Mouse (Mus musculus) C2C12 (cell line): ENCODE measurements around the gene Stxbp2. TPM values are rescaled to one million over a fixed set of nuclear protein-coding genes. Genes with fewer than 3 reads are reported as not detected.
A peak's percentile ranks its signal among the peaks of the same experiment; 100 is the strongest.

ENCODE experiments used
- H3K27me3 ChIP-seq: one replicate; pipeline ENCODE4 v1.6.1; 2011; ENCODE audit not compliant: control insufficient read depth, insufficient read depth, insufficient read length
- H3K36me3 ChIP-seq: one replicate; pipeline ENCODE4 v1.6.1; 2011; ENCODE audit not compliant: control insufficient read depth, insufficient read depth
- H3K4me3 ChIP-seq: one replicate; pipeline ENCODE4 v1.5.1; 2011; ENCODE audit warnings: mild to moderate bottlenecking, control low read depth; ENCODE audit not compliant: poor library complexity, insufficient read depth, severe bottlenecking
- H3K79me2 ChIP-seq: one replicate; pipeline ENCODE4 v1.6.1; 2011; ENCODE audit not compliant: control insufficient read depth, insufficient read depth
- H3K79me3 ChIP-seq: one replicate; pipeline ENCODE4 v1.6.1; 2011; ENCODE audit warnings: low read depth, control low read depth
- H3ac ChIP-seq: one replicate; pipeline ENCODE3; 2011; ENCODE audit warnings: low read depth; ENCODE audit not compliant: control insufficient read depth, insufficient read length
- CEBPB ChIP-seq: IDR thresholded peaks from one replicate; pipeline ENCODE4 v1.6.1; 2011; ENCODE audit warnings: low read depth, mild to moderate bottlenecking, control low read depth, moderate library complexity
- CTCF ChIP-seq: IDR thresholded peaks from one replicate; pipeline ENCODE4 v1.5.1; 2011; ENCODE audit not compliant: control insufficient read depth, insufficient read depth, insufficient read length
- FOSL1 ChIP-seq: IDR thresholded peaks from one replicate; pipeline ENCODE4 v1.8.0; 2011; ENCODE audit warnings: mild to moderate bottlenecking, low read length; ENCODE audit not compliant: poor library complexity, insufficient read depth, severe bottlenecking
- MAX ChIP-seq: IDR thresholded peaks from one replicate; pipeline ENCODE4 v1.6.1; 2011; ENCODE audit warnings: mild to moderate bottlenecking, control low read depth
- MYOD1 ChIP-seq: IDR thresholded peaks from one replicate; pipeline ENCODE4 v1.6.1; 2011; ENCODE audit warnings: low read depth; ENCODE audit not compliant: control insufficient read depth, insufficient read length
- MYOG ChIP-seq: IDR thresholded peaks from one replicate; pipeline ENCODE4 v1.6.1; 2011; ENCODE audit not compliant: control insufficient read depth, insufficient read length; ENCODE audit errors: extremely low read depth
- USF1 ChIP-seq: IDR thresholded peaks from one replicate; pipeline ENCODE4 v1.6.1; 2011; ENCODE audit warnings: low read depth, mild to moderate bottlenecking, control low read depth, moderate library complexity
- polyA plus RNA-seq: library from polyadenylated mRNA; unstranded; fragments of >200 nt; fragmentation: generic; extraction: Trizol; gene quantifications from one replicate; pipeline ENCODE4 v1.2.1, GENCODE M21; 2012; ENCODE audit warnings: missing spikeins

Stxbp2 gene
- polyA plus RNA-seq, 1 experiment, result 8.9 TPM

- no peaks in the 10 kb centered on the region for H3K27me3 ChIP-seq
- no peak within 1 kb of the TSS for H3ac ChIP-seq
- H3K79me3 ChIP-seq, result peaks cover 6% of the 10 kb centered on the region
- no peak for TF ChIP-seq CEBPB
- no peak for TF ChIP-seq MYOG
- no peak for TF ChIP-seq CTCF
- no peak for TF ChIP-seq FOSL1
- TF ChIP-seq MAX, result no peak
- TF ChIP-seq USF1, result no peak
- no peak for TF ChIP-seq MYOD1
- H3K4me3 ChIP-seq, result no peak within 1 kb of the TSS
- H3K79me2 ChIP-seq, result peaks cover 7% of the 10 kb centered on the region
- H3K36me3 ChIP-seq, result no peaks in the 10 kb centered on the region
These were observed 5.3 kb upstream of the Stxbp2 start, which contains the start of gene Pcp2 for GRCm38 (mm10) chr8:3625445-3625844. TSS of gene Pcp2 (minus strand) at chr8:3625545.

GRCm38 (mm10) chr8:3626971-3627370, 3.8 kb upstream of the Stxbp2 start:
- TF ChIP-seq CTCF (no peak), MAX (no peak), FOSL1 (no peak), CEBPB (no peak), MYOD1 (no peak), MYOG (no peak), USF1 (no peak)
- H3K79me3 ChIP-seq, result no peaks in the 10 kb centered on the region

DNA sequence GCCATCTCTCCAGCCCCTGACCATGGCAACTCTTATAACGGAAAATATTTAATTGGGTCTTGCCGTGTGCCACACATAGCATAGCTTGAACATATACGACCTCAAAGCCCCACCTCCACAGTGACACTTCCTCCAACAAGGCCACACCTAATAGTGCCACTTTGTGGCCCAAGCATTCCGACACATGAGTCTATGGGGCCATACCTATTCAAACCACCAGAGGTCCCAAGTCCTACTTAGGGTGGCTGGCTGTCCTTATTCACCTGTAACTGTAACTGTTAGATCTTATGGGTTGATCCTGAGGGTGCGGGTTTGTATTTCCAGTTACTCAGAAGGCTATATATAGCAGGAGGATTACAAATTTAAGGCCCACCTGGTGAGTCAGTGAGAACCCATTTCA, 2.7 kb upstream of the Stxbp2 start:
- TF ChIP-seq FOSL1, result no peak
- H3K79me2 ChIP-seq, result no peaks in the 10 kb centered on the region

More at GRCm38 (mm10) chr8:3626971-3627370, 3.8 kb upstream of the Stxbp2 start:
- Histone ChIP-seq H3K36me3 (no peaks in the 10 kb centered on the region), H3K79me2 (no peaks in the 10 kb centered on the region), H3K27me3 (no peaks in the 10 kb centered on the region), H3ac (no peak overlapping the region), H3K4me3 (no peak overlapping the region)

GRCm38 (mm10) chr8:3631478-3631875, 722 bp downstream of the Stxbp2 start:
- Histone ChIP-seq H3K36me3 (no peaks in the 10 kb centered on the region), H3K27me3 (peaks cover 15% of the 10 kb centered on the region), H3ac (peak overlapping the region; percentile 55), H3K79me2 (no peaks in the 10 kb centered on the region), H3K79me3 (no peaks in the 10 kb centered on the region), H3K4me3 (peak overlapping the region; percentile 34)
- TF ChIP-seq CTCF (no peak), USF1 (no peak), MYOD1 (no peak), MYOG (no peak), FOSL1 (no peak), MAX (no peak), CEBPB (no peak)

More for the DNA sequence above, 2.7 kb upstream of the Stxbp2 start:
- no peaks in the 10 kb centered on the region for H3K27me3 ChIP-seq
- H3K4me3 ChIP-seq, result no peak overlapping the region
- no peaks in the 10 kb centered on the region for H3K79me3 ChIP-seq
- no peak overlapping the region for H3ac ChIP-seq
- no peaks in the 10 kb centered on the region for H3K36me3 ChIP-seq

DNA sequence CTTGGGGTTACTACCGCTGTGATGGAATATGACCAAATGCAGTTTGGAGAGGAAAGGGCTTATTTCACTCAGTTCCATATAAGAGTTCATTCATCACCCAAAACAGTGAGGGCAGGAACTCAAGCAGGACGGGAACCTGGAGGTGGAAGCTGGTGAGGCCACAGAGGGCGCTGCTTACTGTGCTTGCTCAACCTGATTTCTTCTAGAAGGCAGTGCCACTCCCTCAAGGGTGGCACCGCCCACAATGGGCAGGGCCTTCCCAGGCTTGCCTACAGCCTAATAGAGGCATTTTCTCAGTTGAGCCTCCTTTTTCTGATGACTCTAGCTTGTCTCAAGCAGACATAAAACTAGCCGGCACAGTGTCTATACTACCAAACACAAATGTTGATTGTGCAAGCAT, 15.0 kb downstream of the Stxbp2 start:
- H3ac ChIP-seq, result no peak overlapping the region
- H3K79me2 ChIP-seq, result no peaks in the 10 kb centered on the region
- no peak overlapping the region for H3K4me3 ChIP-seq
- H3K27me3 ChIP-seq, result peaks cover 12% of the 10 kb centered on the region
- H3K36me3 ChIP-seq, result no peaks in the 10 kb centered on the region
- no peaks in the 10 kb centered on the region for H3K79me3 ChIP-seq
- no peak for TF ChIP-seq MYOG
- no peak for TF ChIP-seq CTCF
- TF ChIP-seq USF1, result no peak

DNA sequence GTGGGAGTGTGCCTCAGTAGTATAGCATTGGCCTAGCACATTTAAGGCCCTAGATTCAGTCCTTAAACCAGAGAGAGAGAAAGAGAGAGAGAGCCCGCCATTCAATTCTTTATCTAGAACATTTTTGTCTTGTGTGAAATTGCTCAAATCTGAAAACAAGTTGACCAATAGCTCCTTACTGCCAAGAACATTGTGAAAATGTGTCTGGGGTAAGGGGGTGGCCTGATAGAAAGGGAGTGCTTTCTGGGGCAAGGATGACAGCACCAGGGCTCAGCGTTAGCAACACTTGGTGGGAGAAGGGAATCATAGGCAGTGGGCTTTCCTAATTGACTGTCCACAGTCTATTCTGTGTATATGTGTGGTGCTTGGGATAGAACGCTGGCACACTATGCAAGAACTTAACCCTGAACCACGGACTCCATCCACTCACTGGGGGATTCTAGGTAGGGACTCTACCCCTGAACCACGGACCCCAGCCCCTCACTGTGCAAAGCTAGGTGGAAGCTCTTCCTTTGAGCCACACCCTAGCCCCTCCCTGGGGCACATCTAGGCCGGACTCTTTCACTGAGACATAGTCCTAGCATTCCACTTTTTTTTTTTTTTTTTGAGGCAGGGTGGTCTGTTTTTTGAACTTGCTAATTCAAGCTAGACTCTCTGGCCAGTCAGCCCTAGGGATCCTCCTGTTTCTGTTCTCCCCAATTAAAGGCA, 16.2 kb downstream of the Stxbp2 start:
- Histone ChIP-seq H3K27me3 (peaks cover 16% of the 10 kb centered on the region), H3K4me3 (no peak overlapping the region), H3K79me2 (no peaks in the 10 kb centered on the region), H3K36me3 (no peaks in the 10 kb centered on the region), H3K79me3 (no peaks in the 10 kb centered on the region), H3ac (no peak overlapping the region)
- TF ChIP-seq FOSL1 (no peak), MYOD1 (no peak), USF1 (no peak), CEBPB (no peak), MAX (no peak), MYOG (no peak), CTCF (no peak)
